Mouse (Mus musculus): Measurements from ENCODE around the gene Gm7029. TPM values are rescaled to one million over a fixed set of nuclear protein-coding genes. Genes with fewer than 3 reads are reported as not detected.
"Not testable (repeated sequence)": the region's sequence is repeated elsewhere in the genome, so short reads cannot be mapped to it uniquely, and the experiment has no call there.

The Gm7029 gene
- total and polyA plus RNA-seq, 3 experiments = not detected

DNA sequence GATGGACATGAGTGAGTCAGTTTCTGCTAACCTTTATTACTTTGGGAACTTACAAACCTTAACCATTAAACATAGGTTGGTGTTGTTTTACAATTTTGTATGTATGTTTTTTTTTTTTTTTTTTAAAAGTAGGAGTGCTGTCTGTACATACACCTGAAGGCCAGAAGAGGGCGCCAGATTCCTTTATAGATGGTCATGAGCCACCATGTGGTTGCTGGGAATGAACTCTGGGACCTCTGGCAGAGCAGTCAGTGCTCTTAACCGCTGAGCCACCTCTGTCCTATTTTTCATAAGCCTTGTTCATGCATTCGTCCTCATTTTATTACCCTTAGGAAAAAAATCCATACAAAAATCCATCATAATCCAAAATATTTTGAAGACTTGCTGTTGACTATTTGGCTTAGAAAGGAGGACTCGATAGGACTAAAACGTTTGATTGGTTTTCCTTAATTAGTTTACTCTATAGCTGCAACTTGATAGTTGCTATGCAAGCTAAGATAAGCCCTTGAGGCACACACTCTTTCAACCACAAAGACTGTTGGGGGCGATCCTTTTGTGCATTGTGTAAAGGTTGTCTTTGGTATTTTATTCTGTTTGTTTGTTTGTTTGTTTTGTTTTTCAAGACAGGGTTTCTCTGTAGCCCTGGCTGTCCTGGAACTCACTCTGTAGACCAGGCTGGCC, 23.6 kb downstream of the Gm7029 start:
- H3K27ac ChIP-seq (ENCODE audit: insufficient read depth, low read depth) = no peak overlapping the region
- H3K4me3 ChIP-seq (replicated peaks in 1 of 3; ENCODE audit: low read depth in 2 of 3, low read length in 2 of 3, poor library complexity in 1 of 3) = no peak overlapping the region
- no peak; the same call in 1 of the 2 replicates for TF ChIP-seq MAX (IDR thresholded peaks at IDR 0.05; ENCODE audit: low read length)
- TF ChIP-seq NRF1 (IDR thresholded peaks at IDR 0.05; ENCODE audit: low read depth, low read length) = no peak
- TF ChIP-seq ZNF384 (IDR thresholded peaks at IDR 0.05; ENCODE audit: low read depth, low read length) = peak; percentile 92
- TF ChIP-seq POLR2AphosphoS2 (IDR thresholded peaks at IDR 0.05; ENCODE audit: low read depth, low read length) = no peak
- TF ChIP-seq RAD21 (IDR thresholded peaks at IDR 0.05; ENCODE audit: low read depth, low read length) = peak; percentile 75
- no peak for TF ChIP-seq ZKSCAN1 (IDR thresholded peaks at IDR 0.05; ENCODE audit: borderline replicate concordance, low read depth, low read length)
- peak; percentile 73 for TF ChIP-seq SMC3 (IDR thresholded peaks at IDR 0.05; ENCODE audit: low read depth, low read length)
- TF ChIP-seq MYC (IDR thresholded peaks at IDR 0.05; ENCODE audit: low read depth, low read length) = peak; percentile 98
- no peak for TF ChIP-seq HCFC1 (IDR thresholded peaks at IDR 0.05; ENCODE audit: low read depth, low read length)
- peak; percentile 70 to 79 for TF ChIP-seq CTCF (conservative IDR thresholded peaks at IDR 0.05 in 1 of 2, IDR thresholded peaks at IDR 0.05 in 1 of 2; ENCODE audit: low read depth in 2 of 2, low read length in 2 of 2)
- no peaks in the 10 kb centered on the region for H3K36me3 ChIP-seq (replicated peaks in 1 of 2; ENCODE audit: control insufficient read depth in 1 of 2, insufficient read depth in 1 of 2, low read length in 1 of 2)
- H3K9me3 ChIP-seq (replicated peaks; ENCODE audit: low read length) = no peaks in the 10 kb centered on the region
- H3K9ac ChIP-seq (ENCODE audit: insufficient read depth, low read depth) = no peak overlapping the region
- dilution Hi-C loops (cut with MboI; ENCODE audit: extremely low pct_ligation_motif_present, extremely low pct_unique_long_range_greater_than_20kb, low sequenced_read_pairs) = no loop called here
- in situ Hi-C loops (cut with MboI; ENCODE audit: low pct_ligation_motif_present, low pct_unique_long_range_greater_than_20kb, low sequenced_read_pairs) = no loop called here
- H3K4me1 ChIP-seq (ENCODE audit: control insufficient read depth in 1 of 2, insufficient read depth in 2 of 2) = no peaks in the 10 kb centered on the region
- H3K79me2 ChIP-seq (replicated peaks; ENCODE audit: control insufficient read depth, extremely low read depth, insufficient read depth, poor library complexity, severe bottlenecking) = no peaks in the 10 kb centered on the region
- no peak overlapping the region for H3K4me2 ChIP-seq (ENCODE audit: insufficient read depth, low read depth, poor library complexity, severe bottlenecking)
- peaks cover 3% of the 10 kb centered on the region for H3K27me3 ChIP-seq (replicated peaks)
- peak; percentile 86 for DNase-seq (ENCODE audit: extremely low read depth)

- H3K27ac ChIP-seq (ENCODE audit: insufficient read depth, low read depth) = not testable (repeated sequence)
Observed at GRCm38 (mm10) chr17:33898193-33898592, 24.6 kb downstream of the Gm7029 start.

GRCm38 (mm10) chr17:33899642-33900041, 26.0 kb downstream of the Gm7029 start:
- dilution Hi-C loops (cut with MboI; ENCODE audit: extremely low pct_ligation_motif_present, extremely low pct_unique_long_range_greater_than_20kb, low sequenced_read_pairs) = no loop called here
- H3K4me2 ChIP-seq (ENCODE audit: insufficient read depth, low read depth, poor library complexity, severe bottlenecking) = no peak overlapping the region
- DNase-seq (ENCODE audit: extremely low read depth) = no peak
- H3K27me3 ChIP-seq (replicated peaks) = no peaks in the 10 kb centered on the region
- no peaks in the 10 kb centered on the region for H3K9me3 ChIP-seq (replicated peaks; ENCODE audit: low read length)
- in situ Hi-C loops (cut with MboI; ENCODE audit: low pct_ligation_motif_present, low pct_unique_long_range_greater_than_20kb, low sequenced_read_pairs) = no loop called here
- H3K79me2 ChIP-seq (replicated peaks; ENCODE audit: control insufficient read depth, extremely low read depth, insufficient read depth, poor library complexity, severe bottlenecking) = no peaks in the 10 kb centered on the region
- no peaks in the 10 kb centered on the region for H3K36me3 ChIP-seq (replicated peaks in 1 of 2; ENCODE audit: control insufficient read depth in 1 of 2, insufficient read depth in 1 of 2, low read length in 1 of 2)
- TF ChIP-seq NELFE (IDR thresholded peaks at IDR 0.05; ENCODE audit: low read depth, low read length) (no peak), KAT2A (IDR thresholded peaks at IDR 0.05; ENCODE audit: insufficient replicate concordance, low read length) (no peak), IRF4 (IDR thresholded peaks at IDR 0.05; ENCODE audit: low read depth, low read length) (no peak), HCFC1 (IDR thresholded peaks at IDR 0.05; ENCODE audit: low read depth, low read length) (no peak), USF2 (conservative IDR thresholded peaks at IDR 0.05; ENCODE audit: low read depth, low read length) (no peak), ZNF384 (IDR thresholded peaks at IDR 0.05; ENCODE audit: low read depth, low read length) (no peak), MAFK (IDR thresholded peaks at IDR 0.05; ENCODE audit: insufficient replicate concordance, low read length) (no peak), MAZ (IDR thresholded peaks at IDR 0.05; ENCODE audit: low read depth, low read length) (no peak), CTCF (conservative IDR thresholded peaks at IDR 0.05 in 1 of 2, IDR thresholded peaks at IDR 0.05 in 1 of 2; ENCODE audit: low read depth in 2 of 2, low read length in 2 of 2) (no peak), TCF12 (IDR thresholded peaks at IDR 0.05; ENCODE audit: low read depth, low read length) (no peak), E2F4 (IDR thresholded peaks at IDR 0.05; ENCODE audit: insufficient replicate concordance, low read depth, low read length) (no peak), JUN (IDR thresholded peaks at IDR 0.05; ENCODE audit: insufficient read depth, low read depth, low read length) (no peak), GABPA (IDR thresholded peaks at IDR 0.05; ENCODE audit: insufficient replicate concordance, low read depth, low read length) (no peak)
- H3K27ac ChIP-seq (ENCODE audit: insufficient read depth, low read depth) = no peak overlapping the region
- no peak overlapping the region for H3K9ac ChIP-seq (ENCODE audit: insufficient read depth, low read depth)
- no peak overlapping the region for H3K4me3 ChIP-seq (replicated peaks in 1 of 3; ENCODE audit: low read depth in 2 of 3, low read length in 2 of 3, poor library complexity in 1 of 3)
- peaks cover 0 to 10% of the 10 kb centered on the region in 2 experiments; a peak in 2 of 4 replicates for H3K4me1 ChIP-seq (ENCODE audit: control insufficient read depth in 1 of 2, insufficient read depth in 2 of 2)

More at GRCm38 (mm10) chr17:33898193-33898592, 24.6 kb downstream of the Gm7029 start:
- H3K36me3 ChIP-seq (replicated peaks in 1 of 2; ENCODE audit: control insufficient read depth in 1 of 2, insufficient read depth in 1 of 2, low read length in 1 of 2); H3K4me2 ChIP-seq (ENCODE audit: insufficient read depth, low read depth, poor library complexity, severe bottlenecking); H3K4me3 ChIP-seq (replicated peaks in 1 of 3; ENCODE audit: low read depth in 2 of 3, low read length in 2 of 3, poor library complexity in 1 of 3); DNase-seq (ENCODE audit: extremely low read depth); H3K79me2 ChIP-seq (replicated peaks; ENCODE audit: control insufficient read depth, extremely low read depth, insufficient read depth, poor library complexity, severe bottlenecking); H3K27me3 ChIP-seq (replicated peaks); dilution Hi-C loops (cut with MboI; ENCODE audit: extremely low pct_ligation_motif_present, extremely low pct_unique_long_range_greater_than_20kb, low sequenced_read_pairs); H3K9ac ChIP-seq (ENCODE audit: insufficient read depth, low read depth); in situ Hi-C loops (cut with MboI; ENCODE audit: low pct_ligation_motif_present, low pct_unique_long_range_greater_than_20kb, low sequenced_read_pairs); H3K9me3 ChIP-seq (replicated peaks; ENCODE audit: low read length); H3K4me1 ChIP-seq (ENCODE audit: control insufficient read depth in 1 of 2, insufficient read depth in 2 of 2): not testable (repeated sequence)
